Mouse (Mus musculus): ENCODE results near the gene Tbx19. TPM values are rescaled to one million over a fixed set of nuclear protein-coding genes. Genes with fewer than 3 reads are reported as not detected.

Gene Tbx19
- polyA plus RNA-seq (2012; rRNA removed; ENCODE audit: low replicate concordance): not detected in 2 replicates

DNA sequence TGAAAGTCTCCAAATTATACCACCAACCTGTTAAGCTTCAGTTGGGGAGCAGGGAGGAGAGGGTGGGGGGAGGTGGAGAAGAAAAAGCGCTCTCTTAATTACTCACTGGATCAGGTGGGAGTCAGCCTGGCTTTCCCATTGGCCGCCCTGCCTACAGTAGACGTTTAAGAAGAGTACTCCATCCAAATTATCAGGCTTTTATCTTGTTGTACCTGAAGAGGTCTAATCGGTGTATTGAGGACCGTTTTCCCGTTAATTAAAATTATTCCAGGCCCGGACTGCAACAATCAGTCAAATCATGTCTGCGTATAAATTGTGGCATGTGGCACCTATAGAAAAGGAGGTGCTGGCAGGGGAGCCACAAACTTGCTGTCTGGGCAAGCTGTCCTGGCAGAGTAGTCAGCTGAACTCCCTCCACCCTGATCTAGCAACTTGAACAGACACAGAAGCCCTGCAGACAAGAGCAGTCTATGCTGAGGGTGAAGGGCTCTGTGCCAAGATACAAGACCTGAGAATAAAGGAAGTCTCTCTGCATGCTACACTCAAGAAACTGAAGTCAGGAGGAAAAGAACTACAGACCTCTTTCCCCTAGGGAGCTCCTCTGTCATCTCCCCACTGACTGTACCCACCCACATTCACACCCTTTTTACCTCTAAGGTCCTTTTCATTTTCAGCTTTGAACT lies at the start of gene Tbx19:
Tbx19 (minus strand) TSS at position 51 of the 683 bp plus-strand sequence.

DNA sequence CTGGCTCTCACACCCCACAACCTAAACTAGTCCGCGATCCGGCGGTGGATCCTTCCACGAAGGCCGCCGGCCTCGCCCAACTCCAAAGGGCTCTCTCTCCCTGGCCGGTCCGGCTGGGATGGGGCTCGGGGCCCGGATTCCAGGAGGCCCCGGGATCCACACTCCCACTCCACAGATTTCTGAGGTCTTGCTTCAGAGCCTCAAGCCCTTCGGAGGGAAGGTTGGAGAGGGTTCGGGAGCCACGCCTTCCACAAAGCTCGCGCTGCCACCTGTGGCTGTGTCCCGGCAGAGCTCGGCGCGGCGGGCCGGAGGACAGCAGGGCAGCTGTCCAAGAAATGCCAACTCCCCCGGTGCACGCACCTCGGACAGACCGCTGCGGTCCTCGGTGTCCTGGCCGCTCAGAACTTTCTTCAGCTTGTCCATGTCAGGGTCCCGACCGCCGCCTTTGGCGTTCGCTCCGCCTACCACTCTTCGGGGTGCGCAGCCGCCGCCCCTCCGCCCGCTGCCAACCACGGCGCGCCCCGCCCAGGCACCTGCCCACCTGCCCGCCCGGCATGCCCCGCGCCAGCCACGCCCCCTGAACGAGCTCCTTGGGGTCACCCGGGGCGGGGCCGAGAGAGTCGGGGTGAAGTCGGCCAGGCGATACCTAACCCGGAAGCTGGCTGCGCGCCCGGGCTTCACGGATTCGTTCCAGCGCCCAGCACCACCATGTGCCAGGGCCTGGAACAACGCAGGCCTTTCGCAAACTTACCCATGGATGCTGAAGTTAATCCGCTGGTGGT lies 33.5 kb upstream of the Tbx19 start, which contains the start of gene Sft2d2:
Sft2d2 (minus strand) TSS at position 559 of the 782 bp plus-strand sequence.

Other genes starting within 250 kb of the Tbx19 start
- gene Xcl1, start 225.2 kb downstream of the Tbx19 start, polyA plus RNA-seq (2012; rRNA removed; ENCODE audit: low replicate concordance): 0.45 and 2.2 TPM in 2 replicates
- gene Sft2d2, start 33.7 kb upstream of the Tbx19 start, polyA plus RNA-seq (2012; rRNA removed; ENCODE audit: low replicate concordance): 49.3 and 83.5 TPM in 2 replicates
- gene Tiprl, start 76.2 kb upstream of the Tbx19 start, polyA plus RNA-seq (2012; rRNA removed; ENCODE audit: low replicate concordance): 21.0 and 22.6 TPM in 2 replicates
- gene Gpr161, start 135.0 kb upstream of the Tbx19 start, polyA plus RNA-seq (2012; rRNA removed; ENCODE audit: low replicate concordance): 3.3 and 4.5 TPM in 2 replicates